Mouse (Mus musculus) spleen, adult 2 months (tissue): ENCODE results near the gene Ddx51.

Experiments used
- CTCF ChIP-seq: fragments of 200-500 bp; IDR thresholded peaks from 2 replicates; pipeline ENCODE4 v1.5.1; 2011; ENCODE audit warnings: mild to moderate bottlenecking, inconsistent platforms; ENCODE audit not compliant: insufficient read depth, insufficient read length, insufficient replicate concordance; ENCODE audit errors: extremely low read depth
- POLR2A ChIP-seq: fragments of 200-500 bp; IDR thresholded peaks from 2 replicates; pipeline ENCODE4 v1.6.1; 2011; ENCODE audit warnings: low read depth, low read length, inconsistent platforms

- TF ChIP-seq POLR2A: no peak
- no peak for TF ChIP-seq CTCF
These were observed 6.9 kb upstream of the Ddx51 start for GRCm38 (mm10) chr5:110646377-110646776.
